Mouse (Mus musculus) right cerebral cortex, postnatal 25 days (tissue): ENCODE data around the gene Vmn1r114.
"Not testable (repeated sequence)": the region's sequence is repeated elsewhere in the genome, so short reads cannot be mapped to it uniquely, and the experiment has no call there.

Experiments
- DNase-seq: peaks from one replicate; pipeline ENCODE4 v3.0.0; 2022

Vmn1r114 gene

DNA sequence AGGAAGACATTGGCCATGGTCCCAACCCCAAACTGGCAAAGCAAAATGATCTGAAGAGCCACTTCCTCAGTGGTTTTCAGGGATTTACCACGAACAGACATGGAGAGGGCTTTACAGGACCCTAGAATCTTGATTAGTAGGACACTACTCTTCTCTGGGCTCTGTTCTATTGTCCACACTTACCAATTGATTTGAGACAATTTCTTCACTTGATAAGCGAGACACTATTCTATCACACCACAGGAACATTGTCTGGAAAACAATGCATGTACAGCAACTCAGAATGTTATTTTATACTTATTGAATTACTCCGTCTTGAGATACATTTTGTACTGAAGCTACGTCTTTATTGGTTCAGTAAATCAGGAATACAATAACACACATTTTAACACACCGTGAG lies at the start of gene Vmn1r114:
TSS of gene Vmn1r114 (minus strand) at position 101 of the 400 bp plus-strand sequence.
- DNase-seq, result not testable (repeated sequence)

DNA sequence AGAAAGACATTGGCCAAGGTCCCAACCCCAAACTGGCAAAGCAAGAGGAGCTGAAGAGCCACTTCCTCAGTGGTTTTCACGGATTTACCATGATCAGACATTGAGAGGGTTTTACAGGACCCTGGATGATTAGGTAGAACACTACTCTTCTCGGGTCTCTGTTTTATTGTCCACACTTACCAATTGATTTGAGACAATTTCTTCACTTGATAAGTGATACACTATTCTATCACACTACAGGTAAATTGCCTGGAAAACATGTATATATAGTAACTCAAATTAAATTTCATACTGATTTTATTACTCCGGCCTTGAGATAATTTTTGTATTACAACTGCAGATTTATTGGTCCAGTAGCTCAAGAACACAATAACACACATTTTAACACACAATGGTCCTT lies 32.9 kb upstream of the Vmn1r114 start, which contains the start of gene Vmn1r115:
TSS of gene Vmn1r115 (minus strand) at position 101 of the 400 bp plus-strand sequence.
- not testable (repeated sequence) for DNase-seq

- not testable (repeated sequence) for DNase-seq
Measured at GRCm38 (mm10) chr7:20786985-20787384, 25.0 kb downstream of the Vmn1r114 start, which contains the start of gene Vmn1r113. Gene Vmn1r113 (plus strand): TSS chr7:20787285.

DNA sequence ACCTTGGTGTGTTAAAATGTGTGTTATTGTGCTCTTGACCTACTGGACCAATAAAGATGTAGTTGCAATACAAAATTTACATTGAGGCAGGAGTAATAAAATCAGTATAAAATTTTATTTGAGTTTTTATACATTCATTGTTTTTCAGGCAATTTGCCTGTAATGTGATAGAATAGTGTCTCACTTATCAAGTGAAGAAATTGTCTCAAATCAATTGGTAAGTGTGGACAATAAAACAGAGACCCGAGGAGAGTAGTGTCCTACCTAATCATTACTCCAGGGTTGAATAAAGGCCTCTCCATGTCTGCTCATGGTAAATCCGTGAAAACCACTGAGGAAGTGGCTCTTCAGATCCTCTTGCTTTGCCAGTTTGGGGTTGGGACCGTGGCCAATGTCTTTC lies 41.1 kb downstream of the Vmn1r114 start, which contains the start of gene Vmn1r112:
TSS of gene Vmn1r112 (plus strand) at position 301 of the 400 bp plus-strand sequence.
- not testable (repeated sequence) for DNase-seq
